9 mouse cellular contexts compared by ENCODE assay signal in the genomic region with DNA sequence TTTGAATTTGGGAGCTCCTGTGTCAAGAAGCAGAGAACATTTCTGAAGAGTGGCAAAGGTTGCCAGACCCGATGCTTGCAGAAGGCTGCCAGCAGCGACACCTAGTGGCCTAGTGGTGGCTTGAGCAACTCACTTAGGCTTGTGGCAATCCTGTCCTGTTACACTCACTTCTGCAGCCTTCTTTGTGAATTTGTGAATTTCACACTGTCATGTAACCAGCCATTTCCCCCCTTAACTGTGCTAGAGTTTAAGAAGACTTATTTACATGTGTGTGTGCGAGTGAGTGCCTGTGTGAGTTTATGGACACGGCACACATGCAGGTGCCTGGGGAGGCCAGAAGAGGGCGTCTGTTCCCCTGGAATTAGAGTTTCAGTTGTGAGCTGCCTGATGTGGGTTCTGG. TPM values are rescaled to one million over a fixed set of nuclear protein-coding genes. Genes with fewer than 3 reads are reported as not detected.
DNase-seq lines count a peak whose midpoint lies in the region; ATAC-seq and TF ChIP-seq lines count a peak whose summit lies in the region.
"Had no signal": no experiment of that assay in that cellular context is flagged by ENCODE, and none has a peak within 500 bp of the region (broad histone marks: within the 10 kb centered on the region; RNA-seq: fewer than 3 reads in every experiment).

No protein-coding gene starts in this region.

- H3K4me3 ChIP-seq in intestine, postnatal 0 days (ENCODE audit: low read depth, low read length), result no peak overlapping the region
- H3K4me3 ChIP-seq in intestine, embryonic 16.5 days (ENCODE audit: low read length), result no peak overlapping the region
- H3K4me3 ChIP-seq in bone marrow, adult 2 months (replicated peaks; ENCODE audit: control insufficient read depth, low read depth, low read length), result no peak overlapping the region
- H3K4me3 ChIP-seq in embryonic facial prominence, embryonic 11.5 days (ENCODE audit: low read depth, low read length), result no peak overlapping the region
- H3K4me3 ChIP-seq in hindbrain, embryonic 16.5 days (ENCODE audit: low read length), result no peak overlapping the region
- H3K4me3 ChIP-seq: erythroblast, embryonic 14.5 days had no signal

- DNase-seq in embryonic facial prominence, embryonic 11.5 days (ENCODE audit: low spot score), result peak; percentile 92
- DNase-seq in left cerebral cortex, postnatal 4 days, result peak; percentile 91
- DNase-seq in ovary, adult 18-20 months (ENCODE audit: low spot score), result peak; percentile 67
- DNase-seq in testis, postnatal 14 days (ENCODE audit: low spot score), result peak; percentile 67

- TF ChIP-seq POLR2A in bone marrow, adult 2 months (IDR thresholded peaks at IDR 0.05; ENCODE audit: borderline replicate concordance, control insufficient read depth, low read depth, low read length), result no peak

- no peaks in the 10 kb centered on the region for H3K9me3 ChIP-seq in intestine, postnatal 0 days (ENCODE audit: control insufficient read depth)
- H3K9me3 ChIP-seq in intestine, embryonic 16.5 days (ENCODE audit: control insufficient read depth, low read length), result no peaks in the 10 kb centered on the region
- H3K9me3 ChIP-seq in embryonic facial prominence, embryonic 11.5 days (replicated peaks; ENCODE audit: control insufficient read depth, low read length), result no peaks in the 10 kb centered on the region
- H3K9me3 ChIP-seq in hindbrain, embryonic 16.5 days (ENCODE audit: control insufficient read depth, low read length), result no peaks in the 10 kb centered on the region

- no peaks in the 10 kb centered on the region for H3K36me3 ChIP-seq in intestine, postnatal 0 days (ENCODE audit: control insufficient read depth, insufficient read depth)
- no peaks in the 10 kb centered on the region for H3K36me3 ChIP-seq in intestine, embryonic 16.5 days (ENCODE audit: control insufficient read depth, insufficient read depth, low read length)
- H3K36me3 ChIP-seq in embryonic facial prominence, embryonic 11.5 days (replicated peaks; ENCODE audit: control insufficient read depth, insufficient read depth, low read depth, low read length), result no peaks in the 10 kb centered on the region
- no peaks in the 10 kb centered on the region for H3K36me3 ChIP-seq in hindbrain, embryonic 16.5 days (ENCODE audit: control insufficient read depth, insufficient read depth, low read length)

- WGBS in intestine, postnatal 0 days, result 42% methylated on average over 5 of the region's 5 CpGs
- WGBS in intestine, embryonic 16.5 days, result 42% methylated on average over 5 of the region's 5 CpGs
- 49% methylated on average over 5 of the region's 5 CpGs for WGBS in bone marrow, adult 2 months
- WGBS in embryonic facial prominence, embryonic 11.5 days, result 36% methylated on average over 5 of the region's 5 CpGs
- 40% methylated on average over 5 of the region's 5 CpGs for WGBS in hindbrain, embryonic 16.5 days

- peak; percentile 95 for TF ChIP-seq CTCF in intestine, postnatal 0 days (IDR thresholded peaks at IDR 0.05; ENCODE audit: low read depth)
- peak; percentile 93 for TF ChIP-seq CTCF in bone marrow, adult 2 months (IDR thresholded peaks at IDR 0.05; ENCODE audit: control insufficient read depth, insufficient read depth, low read length)

- H3K9ac ChIP-seq in intestine, postnatal 0 days (ENCODE audit: low read depth, low read length), result no peak overlapping the region
- H3K9ac ChIP-seq in intestine, embryonic 16.5 days (ENCODE audit: low read depth, low read length), result no peak overlapping the region
- H3K9ac ChIP-seq in embryonic facial prominence, embryonic 11.5 days (replicated peaks; ENCODE audit: low read length), result no peak overlapping the region
- H3K9ac ChIP-seq in hindbrain, embryonic 16.5 days (ENCODE audit: low read depth, low read length), result no peak overlapping the region

- intact Hi-C loops in left cerebral cortex, postnatal 4 days (cut with DNase I), result no loop called here

- H3K27ac ChIP-seq in intestine, postnatal 0 days (ENCODE audit: low read depth, low read length), result no peak overlapping the region
- no peak overlapping the region for H3K27ac ChIP-seq in intestine, embryonic 16.5 days (ENCODE audit: low read length)
- H3K27ac ChIP-seq in bone marrow, adult 2 months (ENCODE audit: control insufficient read depth, insufficient read depth, low read depth, low read length, poor library complexity), result no peak overlapping the region
- no peak overlapping the region for H3K27ac ChIP-seq in embryonic facial prominence, embryonic 11.5 days (replicated peaks; ENCODE audit: low read depth, low read length)
- no peak overlapping the region for H3K27ac ChIP-seq in hindbrain, embryonic 16.5 days (ENCODE audit: low read depth, low read length)

- ATAC-seq in intestine, postnatal 0 days, result peak; percentile 19; the same call in 1 of the 2 replicates
- ATAC-seq in intestine, embryonic 16.5 days, result no peak
- ATAC-seq in embryonic facial prominence, embryonic 11.5 days (replicated peaks; ENCODE audit: insufficient number of reproducible peaks, low FRiP score, low TSS enrichment, low read depth), result no peak
- 0 out of 2 replicates have a peak, but pooled peaks have one; percentile 52 for ATAC-seq in hindbrain, embryonic 16.5 days

- no peaks in the 10 kb centered on the region for H3K27me3 ChIP-seq in intestine, postnatal 0 days (replicated peaks; ENCODE audit: control insufficient read depth, insufficient read depth, low read length)
- H3K27me3 ChIP-seq in intestine, embryonic 16.5 days (replicated peaks; ENCODE audit: control insufficient read depth, insufficient read depth, low read length), result no peaks in the 10 kb centered on the region
- H3K27me3 ChIP-seq in embryonic facial prominence, embryonic 11.5 days (ENCODE audit: control insufficient read depth, insufficient read depth, low read length), result no peaks in the 10 kb centered on the region
- H3K27me3 ChIP-seq in hindbrain, embryonic 16.5 days (replicated peaks; ENCODE audit: control insufficient read depth, insufficient read depth, low read length), result no peaks in the 10 kb centered on the region

- no peak overlapping the region for H3K4me2 ChIP-seq in intestine, postnatal 0 days (replicated peaks; ENCODE audit: low read depth)
- H3K4me2 ChIP-seq in intestine, embryonic 16.5 days (ENCODE audit: low read depth, low read length), result no peak overlapping the region
- H3K4me2 ChIP-seq in embryonic facial prominence, embryonic 11.5 days (ENCODE audit: low read depth, low read length), result no peak overlapping the region
- no peak overlapping the region for H3K4me2 ChIP-seq in hindbrain, embryonic 16.5 days (ENCODE audit: low read length)

- no peaks in the 10 kb centered on the region for H3K4me1 ChIP-seq in intestine, postnatal 0 days (replicated peaks; ENCODE audit: control insufficient read depth, insufficient read depth, low read length)
- no peaks in the 10 kb centered on the region for H3K4me1 ChIP-seq in intestine, embryonic 16.5 days (ENCODE audit: control insufficient read depth, insufficient read depth, low read length)
- H3K4me1 ChIP-seq in bone marrow, adult 2 months (ENCODE audit: control insufficient read depth, insufficient read depth, low read length), result no peaks in the 10 kb centered on the region; the same call in 1 of the 2 replicates
- H3K4me1 ChIP-seq in embryonic facial prominence, embryonic 11.5 days (ENCODE audit: control insufficient read depth, insufficient read depth, low read length), result no peaks in the 10 kb centered on the region; the same call in 1 of the 2 replicates
- H3K4me1 ChIP-seq in hindbrain, embryonic 16.5 days (ENCODE audit: control insufficient read depth, insufficient read depth, low read depth, low read length), result no peaks in the 10 kb centered on the region

RNA-seq across cellular contexts. Expression of a gene that starts 10.9 kb away (rescaled TPM):
- 3.6 and 4.5 TPM in 2 replicates for polyA plus RNA-seq in intestine, postnatal 0 days (2015; fragmentation: Nextera tagmentation; extraction: Ambion mirVana)
- 2.7 TPM in 2 replicates for polyA plus RNA-seq in intestine, embryonic 16.5 days (2015; fragmentation: Nextera tagmentation; extraction: Ambion mirVana)
- polyA plus RNA-seq in bone marrow, adult 2 months (2011; ENCODE audit: insufficient read depth, insufficient read length, low replicate concordance, missing spikeins), result 1.9 and 2.4 TPM in 2 replicates
- 0.81 TPM in 1 of 2 replicates, not detected in the other for polyA plus RNA-seq in embryonic facial prominence, embryonic 11.5 days (2014; fragmentation: Nextera tagmentation; extraction: Ambion mirVana)
- 8.7 and 9.7 TPM in 2 replicates for polyA plus RNA-seq in hindbrain, embryonic 16.5 days (2015; fragmentation: Nextera tagmentation; extraction: Ambion mirVana)
- total RNA-seq in left cerebral cortex, postnatal 4 days (2021), result 10 to 100 TPM; 16.8 to 26.8 TPM
- polyA plus RNA-seq: erythroblast, embryonic 14.5 days had no signal

RNA-seq across cellular contexts. Expression of a gene that starts 19.2 kb away (rescaled TPM):
- polyA plus RNA-seq in intestine, postnatal 0 days (2015; fragmentation: Nextera tagmentation; extraction: Ambion mirVana), result 9.9 and 11.4 TPM in 2 replicates
- 15.9 and 18.0 TPM in 2 replicates for polyA plus RNA-seq in intestine, embryonic 16.5 days (2015; fragmentation: Nextera tagmentation; extraction: Ambion mirVana)
- polyA plus RNA-seq in bone marrow, adult 2 months (2011; ENCODE audit: insufficient read depth, insufficient read length, low replicate concordance, missing spikeins), result 0.60 and 1.7 TPM in 2 replicates
- 8.5 and 13.4 TPM in 2 replicates for polyA plus RNA-seq in embryonic facial prominence, embryonic 11.5 days (2014; fragmentation: Nextera tagmentation; extraction: Ambion mirVana)
- polyA plus RNA-seq in hindbrain, embryonic 16.5 days (2015; fragmentation: Nextera tagmentation; extraction: Ambion mirVana), result 11.9 and 15.2 TPM in 2 replicates
- total RNA-seq in left cerebral cortex, postnatal 4 days (2021), result 10 to 100 TPM; 14.8 to 15.2 TPM

RNA-seq across cellular contexts. Expression of a gene that starts 27.9 kb away (rescaled TPM):
- polyA plus RNA-seq in intestine, postnatal 0 days (2015; fragmentation: Nextera tagmentation; extraction: Ambion mirVana), result 3.6 and 4.4 TPM in 2 replicates
- 10.3 and 10.4 TPM in 2 replicates for polyA plus RNA-seq in intestine, embryonic 16.5 days (2015; fragmentation: Nextera tagmentation; extraction: Ambion mirVana)
- polyA plus RNA-seq in bone marrow, adult 2 months (2011; ENCODE audit: insufficient read depth, insufficient read length, low replicate concordance, missing spikeins), result 1.4 and 2.2 TPM in 2 replicates
- polyA plus RNA-seq in embryonic facial prominence, embryonic 11.5 days (2014; fragmentation: Nextera tagmentation; extraction: Ambion mirVana), result 6.7 and 6.9 TPM in 2 replicates
- 5.1 and 6.6 TPM in 2 replicates for polyA plus RNA-seq in hindbrain, embryonic 16.5 days (2015; fragmentation: Nextera tagmentation; extraction: Ambion mirVana)
- total RNA-seq in left cerebral cortex, postnatal 4 days (2021), result 1 to 10 TPM; 9.1 to 9.3 TPM

RNA-seq across cellular contexts. Expression of a gene that starts 36.0 kb away (rescaled TPM):
- 70.3 and 72.7 TPM in 2 replicates for polyA plus RNA-seq in intestine, postnatal 0 days (2015; fragmentation: Nextera tagmentation; extraction: Ambion mirVana)
- polyA plus RNA-seq in intestine, embryonic 16.5 days (2015; fragmentation: Nextera tagmentation; extraction: Ambion mirVana), result 118 and 129 TPM in 2 replicates
- 67.2 and 107 TPM in 2 replicates for polyA plus RNA-seq in bone marrow, adult 2 months (2011; ENCODE audit: insufficient read depth, insufficient read length, low replicate concordance, missing spikeins)
- polyA plus RNA-seq in embryonic facial prominence, embryonic 11.5 days (2014; fragmentation: Nextera tagmentation; extraction: Ambion mirVana), result 195 and 211 TPM in 2 replicates
- polyA plus RNA-seq in hindbrain, embryonic 16.5 days (2015; fragmentation: Nextera tagmentation; extraction: Ambion mirVana), result 167 and 175 TPM in 2 replicates
- 10 to 100 TPM; 64.2 to 73.1 TPM for total RNA-seq in left cerebral cortex, postnatal 4 days (2021)

RNA-seq across cellular contexts. Expression of a gene that starts 37.9 kb away (rescaled TPM):
- 11.2 and 11.3 TPM in 2 replicates for polyA plus RNA-seq in intestine, postnatal 0 days (2015; fragmentation: Nextera tagmentation; extraction: Ambion mirVana)
- 9.9 and 10.7 TPM in 2 replicates for polyA plus RNA-seq in intestine, embryonic 16.5 days (2015; fragmentation: Nextera tagmentation; extraction: Ambion mirVana)
- polyA plus RNA-seq in bone marrow, adult 2 months (2011; ENCODE audit: insufficient read depth, insufficient read length, low replicate concordance, missing spikeins), result 4.8 TPM in 1 of 2 replicates, not detected in the other
- polyA plus RNA-seq in embryonic facial prominence, embryonic 11.5 days (2014; fragmentation: Nextera tagmentation; extraction: Ambion mirVana), result 7.5 and 9.1 TPM in 2 replicates
- 13.8 and 15.7 TPM in 2 replicates for polyA plus RNA-seq in hindbrain, embryonic 16.5 days (2015; fragmentation: Nextera tagmentation; extraction: Ambion mirVana)
- 1 to 10 TPM; 8.5 to 8.6 TPM for total RNA-seq in left cerebral cortex, postnatal 4 days (2021)

Comparison
In these comparisons a context has a peak if more than half of its experiments do, and no peak if none do; other contexts are left out.
1. ATAC-seq: peak in intestine, postnatal 0 days (single experiment) and hindbrain, embryonic 16.5 days (single experiment); none in intestine, embryonic 16.5 days (single experiment) and embryonic facial prominence, embryonic 11.5 days (single experiment).
2. Peak in every context shown above with its lines, with median percentiles within 50 percentile points of each other: DNase-seq.